Mouse (Mus musculus) B cell, adult 62 days (primary cell): Measurements from ENCODE around the gene Kcng4. TPM values are rescaled to one million over a fixed set of nuclear protein-coding genes. Genes with fewer than 3 reads are reported as not detected.

Experiments
- total RNA-seq: library from RNA; stranded (reverse); gene quantifications from 4 replicates; pipeline ENCODE4 v1.2.4, GENCODE M21; 2023

Kcng4 gene
- not detected in 4 replicates for total RNA-seq

GRCm38 (mm10) chr8:119635378-119635777 is at the start of gene Kcng4:
Gene Kcng4 (minus strand): TSS chr8:119635680.

GRCm38 (mm10) chr8:119666219-119666951 is 30.9 kb upstream of the Kcng4 start, which contains the start of gene Wfdc1:
Gene Wfdc1 (plus strand): TSS chr8:119666365.

GRCm38 (mm10) chr8:119612471-119612870 is 23.0 kb downstream of the Kcng4 start, which contains the start of gene Adad2:
Gene Adad2 (plus strand): TSS chr8:119612747.

GRCm38 (mm10) chr8:119604996-119605395 is 30.5 kb downstream of the Kcng4 start, which contains the start of gene Taf1c:
Gene Taf1c (minus strand): TSS chr8:119605222.

GRCm38 (mm10) chr8:119574437-119575365 is 60.8 kb downstream of the Kcng4 start, which contains the start of the genes Hsdl1 and Dnaaf1:
Gene Hsdl1 (minus strand): TSS chr8:119575183.
Gene Dnaaf1 (plus strand): TSS chr8:119575235.

Other genes with a start within 250 kb of the Kcng4 start
- 15.5 to 18.2 TPM (median 16.2 TPM) in 4 replicates for gene Mlycd, start 240.8 kb downstream of the Kcng4 start, total RNA-seq
- gene Osgin1, start 201.6 kb downstream of the Kcng4 start, total RNA-seq, result 11.4 to 16.9 TPM (median 13.5 TPM) in 4 replicates
- not detected in 4 replicates for gene Necab2, start 189.0 kb downstream of the Kcng4 start, total RNA-seq
- gene Slc38a8, start 134.0 kb downstream of the Kcng4 start, total RNA-seq, result 0.47 to 1.1 TPM (median 0.85 TPM) in 4 replicates
- gene Mbtps1, start 76.9 kb downstream of the Kcng4 start, total RNA-seq, result 116 to 135 TPM (median 122 TPM) in 4 replicates
- 37.6 to 54.8 TPM (median 41.5 TPM) in 4 replicates for gene Hsdl1, start 60.5 kb downstream of the Kcng4 start, total RNA-seq
- gene Dnaaf1, start 60.4 kb downstream of the Kcng4 start, total RNA-seq, result not detected in 4 replicates
- gene Taf1c, start 30.5 kb downstream of the Kcng4 start, total RNA-seq, result 18.6 to 21.2 TPM (median 18.9 TPM) in 4 replicates
- not detected in 4 replicates for gene Adad2, start 22.9 kb downstream of the Kcng4 start, total RNA-seq
- not detected in 4 replicates for gene Wfdc1, start 30.7 kb upstream of the Kcng4 start, total RNA-seq
- gene Atp2c2, start 64.3 kb upstream of the Kcng4 start, total RNA-seq, result not detected in 4 replicates
- 4.7 to 5.4 TPM (median 5.0 TPM) in 4 replicates for gene Tldc1, start 142.7 kb upstream of the Kcng4 start, total RNA-seq
- 401 to 417 TPM (median 412 TPM) in 4 replicates for gene Cotl1, start 204.9 kb upstream of the Kcng4 start, total RNA-seq
- 10.5 to 13.3 TPM (median 10.9 TPM) in 4 replicates for gene Klhl36, start 226.6 kb upstream of the Kcng4 start, total RNA-seq